Mouse (Mus musculus) kidney, embryonic 15.5 days (tissue): ENCODE data around the gene Slc38a10. TPM values are rescaled to one million over a fixed set of nuclear protein-coding genes. Genes with fewer than 3 reads are reported as not detected.

ENCODE experiments used
- ATAC-seq: fragments of 200-750 bp; cut with Nextera tagmentation; replicated peaks from 2 replicates; pipeline ENCODE4 v1.8.0; 2017; ENCODE audit warnings: moderate TSS enrichment; ENCODE audit not compliant: low FRiP score
- H3K27ac ChIP-seq: fragments of 300-500 bp; sonication (generic); 2 replicates; pipeline ENCODE4 v1.5.1; 2015; ENCODE audit warnings: mild to moderate bottlenecking, inconsistent platforms
- H3K27me3 ChIP-seq: fragments of 300-500 bp; sonication (generic); 2 replicates; pipeline ENCODE4 v1.6.1; 2015; ENCODE audit warnings: inconsistent platforms
- H3K36me3 ChIP-seq: fragments of 300-500 bp; sonication (generic); 2 replicates; pipeline ENCODE4 v1.6.1; 2015; ENCODE audit warnings: inconsistent platforms
- H3K4me1 ChIP-seq: fragments of 300-500 bp; sonication (generic); 2 replicates; pipeline ENCODE4 v1.6.1; 2015; ENCODE audit warnings: inconsistent platforms
- H3K4me2 ChIP-seq: fragments of 300-500 bp; sonication (generic); 2 replicates; pipeline ENCODE4 v1.6.1; 2015; ENCODE audit warnings: moderate library complexity, mild to moderate bottlenecking, inconsistent platforms
- H3K4me3 ChIP-seq: fragments of 300-500 bp; sonication (generic); replicated peaks from 2 replicates; pipeline ENCODE4 v1.5.1; 2015; ENCODE audit warnings: mild to moderate bottlenecking, inconsistent platforms
- H3K9ac ChIP-seq: fragments of 300-500 bp; sonication (generic); 2 replicates; pipeline ENCODE4 v1.6.1; 2015; ENCODE audit warnings: mild to moderate bottlenecking, inconsistent platforms
- H3K9me3 ChIP-seq: fragments of 300-500 bp; sonication (generic); replicated peaks from 2 replicates; pipeline ENCODE4 v1.6.1; 2016; ENCODE audit warnings: inconsistent platforms
- WGBS: fragments of 180-500 bp; shearing (Covaris S2); methylation state at CpG from one replicate; pipeline ENCODE4 v1.1.7; 2015; ENCODE audit warnings: mixed read lengths; 5-methylcytosine and 5-hydroxymethylcytosine counted together
- polyA plus RNA-seq: library from polyadenylated mRNA; unstranded; fragments of >200 nt; fragmentation: Nextera tagmentation; extraction: Ambion mirVana; gene quantifications from 2 replicates; pipeline ENCODE4 v1.2.1, GENCODE M21; 2015

Slc38a10 gene
- polyA plus RNA-seq = 109 and 115 TPM in 2 replicates

DNA sequence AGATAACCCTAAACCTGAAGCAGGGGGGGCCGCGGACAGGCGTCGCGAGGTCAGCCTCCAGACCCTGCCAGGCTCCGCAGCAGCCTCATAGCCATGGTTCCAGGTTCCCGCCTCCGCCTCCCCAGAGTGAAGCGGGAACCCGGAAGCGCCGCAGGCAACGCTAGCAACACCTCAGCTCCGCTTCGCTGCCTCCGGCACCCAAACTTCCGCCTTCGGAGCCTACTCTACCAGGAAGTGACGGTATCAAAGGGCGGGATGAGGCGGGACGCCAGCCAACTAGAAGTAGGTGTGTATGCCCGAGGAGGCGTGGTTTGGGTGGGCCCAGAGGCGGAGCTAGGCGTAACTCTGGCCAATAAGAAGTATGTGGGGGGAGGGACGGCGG lies at the start of gene Slc38a10:
TSS of gene Slc38a10 (minus strand) at position 234 of the 382 bp plus-strand sequence.
- H3K9me3 ChIP-seq = no peaks in the 10 kb centered on the region
- peak within 1 kb of the TSS; percentile 84 for H3K9ac ChIP-seq
- ATAC-seq = peak; percentile 94
- H3K4me3 ChIP-seq = peak within 1 kb of the TSS; percentile 68
- no peaks in the 10 kb centered on the region for H3K27me3 ChIP-seq
- H3K36me3 ChIP-seq = peaks cover 11% of the 10 kb centered on the region; the same call in 1 of the 2 replicates
- H3K4me1 ChIP-seq = peaks cover 39% of the 10 kb centered on the region
- WGBS = under 1% methylated on average over 28 of the region's 28 CpGs
- peak within 1 kb of the TSS; percentile 88 for H3K27ac ChIP-seq
- peak within 1 kb of the TSS; percentile 80 for H3K4me2 ChIP-seq

DNA sequence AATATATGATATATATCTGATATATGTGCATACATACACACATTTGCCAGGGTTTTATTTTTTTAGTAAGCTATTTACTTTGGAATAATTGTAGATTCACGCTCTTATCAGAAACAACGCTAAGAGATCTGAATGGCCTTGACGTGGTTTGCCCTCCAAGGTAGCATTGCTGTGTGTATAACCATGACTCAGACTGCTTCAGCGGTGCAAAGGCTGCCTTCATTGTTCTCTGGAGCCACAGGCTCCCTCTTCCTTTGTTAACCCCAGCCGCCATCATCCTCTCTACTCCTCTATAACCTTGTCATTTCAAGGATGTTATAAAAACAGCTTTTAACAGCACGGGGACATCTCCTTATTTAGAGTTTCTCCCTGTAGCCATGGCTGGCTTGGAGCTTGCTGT lies 49.5 kb upstream of the Slc38a10 start:
- Histone ChIP-seq H3K9ac (no peak overlapping the region), H3K4me1 (peaks cover 34% of the 10 kb centered on the region), H3K36me3 (no peaks in the 10 kb centered on the region), H3K27me3 (no peaks in the 10 kb centered on the region), H3K4me2 (no peak overlapping the region), H3K4me3 (no peak overlapping the region), H3K9me3 (no peaks in the 10 kb centered on the region), H3K27ac (peak overlapping the region; percentile 20; the same call in 1 of the 2 replicates)
- WGBS = 72% methylated on average over 6 of the region's 6 CpGs
- ATAC-seq = no peak

GRCm38 (mm10) chr11:120199766-120200165 lies 48.6 kb upstream of the Slc38a10 start:
- WGBS = 50% methylated on average over 7 of the region's 7 CpGs
- peak overlapping the region; percentile 41 for H3K27ac ChIP-seq
- no peak overlapping the region for H3K4me2 ChIP-seq
- H3K9ac ChIP-seq = no peak overlapping the region
- no peak overlapping the region for H3K4me3 ChIP-seq
- peaks cover 34% of the 10 kb centered on the region for H3K4me1 ChIP-seq
- no peaks in the 10 kb centered on the region for H3K27me3 ChIP-seq
- no peak; the same call in 1 of the 2 replicates for ATAC-seq
- H3K9me3 ChIP-seq = no peaks in the 10 kb centered on the region
- no peaks in the 10 kb centered on the region for H3K36me3 ChIP-seq

GRCm38 (mm10) chr11:120198831-120199230 lies 47.7 kb upstream of the Slc38a10 start:
- H3K27me3 ChIP-seq = no peaks in the 10 kb centered on the region
- peaks cover 40% of the 10 kb centered on the region for H3K4me1 ChIP-seq
- 0 out of 2 replicates have a peak overlapping the region, but pooled peaks have one; percentile 20 for H3K27ac ChIP-seq
- no peak overlapping the region for H3K4me3 ChIP-seq
- 0 out of 2 replicates have a peak, but pooled peaks have one; percentile 20 for ATAC-seq
- H3K9me3 ChIP-seq = no peaks in the 10 kb centered on the region
- H3K4me2 ChIP-seq = 0 out of 2 replicates have a peak overlapping the region, but pooled peaks have one; percentile 20
- H3K36me3 ChIP-seq = no peaks in the 10 kb centered on the region
- H3K9ac ChIP-seq = no peak overlapping the region
- 16% methylated on average over 13 of the region's 13 CpGs for WGBS

DNA sequence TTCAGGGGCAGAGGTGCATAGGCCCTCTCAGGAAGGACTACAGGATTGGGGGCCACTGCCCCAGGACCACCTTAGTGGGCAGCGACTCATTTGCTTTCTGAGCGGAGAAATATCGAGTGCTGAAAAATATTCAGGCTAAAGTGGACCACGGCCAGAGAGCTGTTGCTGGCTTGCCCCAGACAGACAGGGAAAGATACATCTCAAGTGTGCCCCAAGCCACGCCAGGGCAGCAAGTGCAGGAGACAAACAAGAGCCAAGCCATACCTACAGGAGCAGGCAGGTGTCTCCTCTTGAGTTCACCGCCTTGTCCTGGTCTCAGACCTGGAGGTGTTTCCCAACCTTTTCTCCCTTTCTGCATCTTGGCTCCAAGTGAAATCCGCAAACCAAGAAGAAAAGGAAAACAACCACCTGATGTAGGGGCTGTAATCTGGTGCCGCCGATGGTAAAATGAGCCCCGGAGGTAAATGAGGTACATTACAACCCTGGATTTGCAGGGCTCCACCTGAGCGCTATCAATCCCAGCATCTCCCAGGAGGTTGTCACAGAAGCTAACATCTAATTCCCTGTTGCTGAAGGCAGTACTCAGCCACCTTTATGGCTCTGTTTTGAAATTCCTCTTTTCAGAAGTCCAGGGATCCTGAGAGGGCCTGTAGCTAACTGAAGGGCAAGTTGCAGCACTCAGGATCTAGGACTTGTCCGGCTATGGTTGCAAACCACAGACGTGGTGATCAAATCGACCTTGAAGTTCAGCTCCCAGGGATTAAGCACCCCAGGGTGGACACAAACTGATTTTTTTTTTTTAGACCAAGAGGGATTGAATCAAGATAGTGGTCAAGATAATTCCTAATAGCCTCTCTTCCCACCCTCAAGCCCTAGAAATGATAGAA lies 39.6 kb upstream of the Slc38a10 start:
- Histone ChIP-seq H3K36me3 (no peaks in the 10 kb centered on the region), H3K4me1 (peaks cover 38% of the 10 kb centered on the region), H3K4me3 (peak overlapping the region; percentile 74), H3K9ac (peak overlapping the region; percentile 43), H3K4me2 (peak overlapping the region; percentile 76), H3K27ac (peak overlapping the region; percentile 97), H3K27me3 (no peaks in the 10 kb centered on the region), H3K9me3 (no peaks in the 10 kb centered on the region)
- ATAC-seq = no peak
- 22% methylated on average over 14 of the region's 14 CpGs for WGBS

GRCm38 (mm10) chr11:120189459-120190312 lies 38.5 kb upstream of the Slc38a10 start:
- Histone ChIP-seq H3K9me3 (no peaks in the 10 kb centered on the region), H3K4me3 (peak overlapping the region; percentile 74), H3K36me3 (no peaks in the 10 kb centered on the region), H3K4me2 (peak overlapping the region; percentile 76), H3K27me3 (no peaks in the 10 kb centered on the region), H3K4me1 (peaks cover 47% of the 10 kb centered on the region), H3K27ac (peak overlapping the region; percentile 97), H3K9ac (peak overlapping the region; percentile 92)
- whole genome bisulfite sequencing = under 1% methylated on average over 63 of the region's 68 CpGs
- ATAC-seq = peak; percentile 93

- Histone ChIP-seq H3K9ac (peak overlapping the region; percentile 92), H3K36me3 (no peaks in the 10 kb centered on the region), H3K4me2 (peak overlapping the region; percentile 76), H3K9me3 (no peaks in the 10 kb centered on the region), H3K4me3 (peak overlapping the region; percentile 74), H3K27ac (peak overlapping the region; percentile 97), H3K4me1 (peaks cover 50% of the 10 kb centered on the region), H3K27me3 (no peaks in the 10 kb centered on the region)
- under 1% methylated on average over 41 of the region's 41 CpGs for whole genome bisulfite sequencing
- no peak for ATAC-seq
Observed at GRCm38 (mm10) chr11:120188481-120189441, 37.6 kb upstream of the Slc38a10 start.

DNA sequence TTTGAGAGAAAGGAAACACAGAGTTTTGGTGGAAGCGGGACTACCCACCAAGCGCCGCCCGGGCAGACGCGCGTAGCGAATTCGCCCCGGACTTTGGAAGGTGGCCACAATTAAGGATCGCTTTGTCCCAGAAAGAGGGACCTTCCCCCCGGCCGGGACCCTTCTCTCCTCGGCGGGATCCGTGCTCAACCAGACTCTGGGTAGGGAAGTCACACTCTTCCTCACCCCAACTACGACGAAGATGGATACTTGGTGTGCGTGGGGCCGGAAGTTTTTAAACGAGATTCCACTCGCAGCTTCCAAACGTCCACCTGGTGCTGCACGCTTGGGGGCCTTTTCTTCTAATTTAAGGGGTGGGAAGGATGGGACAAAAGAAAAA lies 36.9 kb upstream of the Slc38a10 start:
- Histone ChIP-seq H3K4me2 (peak overlapping the region; percentile 76), H3K4me3 (peak overlapping the region; percentile 74), H3K9me3 (no peaks in the 10 kb centered on the region), H3K36me3 (no peaks in the 10 kb centered on the region), H3K4me1 (peaks cover 57% of the 10 kb centered on the region), H3K27me3 (no peaks in the 10 kb centered on the region), H3K9ac (peak overlapping the region; percentile 92), H3K27ac (peak overlapping the region; percentile 97)
- no peak for ATAC-seq
- under 1% methylated on average over 24 of the region's 24 CpGs for WGBS

GRCm38 (mm10) chr11:120187236-120188101 lies 36.3 kb upstream of the Slc38a10 start:
- peak overlapping the region; percentile 74 for H3K4me3 ChIP-seq
- ATAC-seq = no peak
- H3K4me1 ChIP-seq = peaks cover 63% of the 10 kb centered on the region
- no peaks in the 10 kb centered on the region for H3K36me3 ChIP-seq
- H3K4me2 ChIP-seq = peak overlapping the region; percentile 76
- H3K27ac ChIP-seq = peak overlapping the region; percentile 97
- peak overlapping the region; percentile 92 for H3K9ac ChIP-seq
- under 1% methylated on average over 43 of the region's 43 CpGs for WGBS
- no peaks in the 10 kb centered on the region for H3K27me3 ChIP-seq
- no peaks in the 10 kb centered on the region for H3K9me3 ChIP-seq

DNA sequence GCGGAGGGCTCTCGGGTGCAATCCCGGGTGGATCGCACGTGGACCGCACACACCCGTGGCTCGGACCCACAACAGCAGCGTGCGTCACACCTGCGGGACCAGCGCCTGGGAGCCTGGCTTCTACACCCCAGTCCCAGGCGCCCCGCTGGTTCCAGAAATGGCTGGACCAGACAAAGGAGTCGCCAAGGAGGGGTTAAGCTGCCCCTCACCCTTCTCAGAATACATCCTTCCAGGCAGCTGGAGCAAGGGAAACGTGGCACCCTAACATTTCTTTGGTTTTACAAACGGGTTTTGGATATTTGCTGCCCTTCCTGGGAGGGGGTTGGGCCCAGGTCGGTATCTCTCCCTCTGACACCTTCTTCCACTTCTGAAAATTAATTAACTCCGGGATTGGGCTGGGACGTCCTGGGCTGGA lies 35.7 kb upstream of the Slc38a10 start:
- Histone ChIP-seq H3K27ac (peak overlapping the region; percentile 97), H3K4me3 (peak overlapping the region; percentile 74), H3K27me3 (no peaks in the 10 kb centered on the region), H3K36me3 (no peaks in the 10 kb centered on the region), H3K9ac (peak overlapping the region; percentile 92), H3K9me3 (no peaks in the 10 kb centered on the region), H3K4me2 (peak overlapping the region; percentile 76), H3K4me1 (peaks cover 68% of the 10 kb centered on the region)
- ATAC-seq = no peak
- 1% methylated on average over 20 of the region's 20 CpGs for WGBS
